Mouse (Mus musculus): ENCODE data around the gene 1700016C15Rik. TPM values are rescaled to one million over a fixed set of nuclear protein-coding genes. Genes with fewer than 3 reads are reported as not detected.

Gene 1700016C15Rik
- polyA plus RNA-seq, 1 experiment from 2014 or later = 0.49 TPM

GRCm38 (mm10) chr1:177716448-177716847 lies 13.2 kb upstream of the 1700016C15Rik start:
- no peak for DNase-seq (ENCODE audit: low spot score)

GRCm38 (mm10) chr1:177717057-177717835 lies 12.4 kb upstream of the 1700016C15Rik start:
- no peak for DNase-seq (ENCODE audit: low spot score)

GRCm38 (mm10) chr1:177718340-177719028 lies 11.1 kb upstream of the 1700016C15Rik start:
- no peak for DNase-seq (ENCODE audit: low spot score)

- DNase-seq (ENCODE audit: low spot score) = no peak
Measured at GRCm38 (mm10) chr1:177719029-177719427, 10.6 kb upstream of the 1700016C15Rik start.

GRCm38 (mm10) chr1:177723786-177724185 lies 5.8 kb upstream of the 1700016C15Rik start:
- no peak for DNase-seq (ENCODE audit: low spot score)

- no peak for DNase-seq (ENCODE audit: low spot score)
Measured at GRCm38 (mm10) chr1:177726870-177727269, 2.7 kb upstream of the 1700016C15Rik start.

- no peak for DNase-seq (ENCODE audit: low spot score)
Measured at GRCm38 (mm10) chr1:177727883-177728525, 1.6 kb upstream of the 1700016C15Rik start.

GRCm38 (mm10) chr1:177731973-177732372 lies 2.4 kb downstream of the 1700016C15Rik start:
- DNase-seq (ENCODE audit: low spot score) = no peak

- DNase-seq (ENCODE audit: low spot score) = no peak
Measured at GRCm38 (mm10) chr1:177737505-177738105, 8.0 kb downstream of the 1700016C15Rik start.

GRCm38 (mm10) chr1:177740707-177741106 lies 11.1 kb downstream of the 1700016C15Rik start:
- DNase-seq (ENCODE audit: low spot score) = no peak

- DNase-seq (ENCODE audit: low spot score) = no peak
Measured at GRCm38 (mm10) chr1:177742119-177742518, 12.5 kb downstream of the 1700016C15Rik start.

GRCm38 (mm10) chr1:177744521-177745325 lies 15.1 kb downstream of the 1700016C15Rik start:
- no peak for DNase-seq (ENCODE audit: low spot score)

GRCm38 (mm10) chr1:177747869-177748540 lies 18.4 kb downstream of the 1700016C15Rik start:
- DNase-seq (ENCODE audit: low spot score) = no peak

GRCm38 (mm10) chr1:177753496-177753895 lies 23.9 kb downstream of the 1700016C15Rik start:
- DNase-seq (ENCODE audit: low spot score) = no peak

GRCm38 (mm10) chr1:177757249-177757648 lies 27.6 kb downstream of the 1700016C15Rik start:
- DNase-seq (ENCODE audit: low spot score) = no peak

GRCm38 (mm10) chr1:177768931-177769330 lies 39.3 kb downstream of the 1700016C15Rik start:
- no peak for DNase-seq (ENCODE audit: low spot score)

- DNase-seq (ENCODE audit: low spot score) = no peak
Measured at GRCm38 (mm10) chr1:177777397-177777796, 47.8 kb downstream of the 1700016C15Rik start.

GRCm38 (mm10) chr1:177792835-177793234 lies 63.2 kb downstream of the 1700016C15Rik start:
- DNase-seq (ENCODE audit: low spot score) = no peak

- peak; percentile 20 for DNase-seq (ENCODE audit: low spot score)
Measured at GRCm38 (mm10) chr1:177794866-177795265, 65.3 kb downstream of the 1700016C15Rik start.
